9 mouse cellular contexts compared by ENCODE assay signal in genomic region chr11:112620916-112621315, GRCm38 (mm10).
DNase-seq lines count a peak whose midpoint lies in the region; ATAC-seq and TF ChIP-seq lines count a peak whose summit lies in the region.
"Had no signal": no experiment of that assay in that cellular context is flagged by ENCODE, and none has a peak within 500 bp of the region (broad histone marks: within the 10 kb centered on the region; RNA-seq: fewer than 3 reads in every experiment).

No protein-coding gene starts in this region.

- no peak for TF ChIP-seq CTCF in left cerebral cortex, adult 2 months (IDR thresholded peaks at IDR 0.05)

- TF ChIP-seq POLR2A in myocyte (IDR thresholded peaks at IDR 0.05; ENCODE audit: insufficient read length, low read depth), result peak; percentile 33

- H3K9me3 ChIP-seq in forebrain, embryonic 13.5 days (replicated peaks), result no peaks in the 10 kb centered on the region
- no peaks in the 10 kb centered on the region for H3K9me3 ChIP-seq in heart, embryonic 16.5 days (replicated peaks; ENCODE audit: control insufficient read depth, low read length)
- H3K9me3 ChIP-seq: liver, embryonic 13.5 days had no signal

- WGBS in forebrain, embryonic 13.5 days, result 19% methylated on average over 12 of the region's 12 CpGs
- WGBS in heart, embryonic 16.5 days, result 20% methylated on average over 12 of the region's 12 CpGs

- no peaks in the 10 kb centered on the region for H3K79me2 ChIP-seq in myocyte (ENCODE audit: control insufficient read depth, insufficient read depth)

- ATAC-seq in forebrain, embryonic 13.5 days, result peak; percentile 63
- ATAC-seq in heart, embryonic 16.5 days (replicated peaks; ENCODE audit: extremely low read depth, insufficient read depth, low FRiP score), result peak; percentile 59; the same call in 1 of the 2 replicates

- peak overlapping the region; percentile 46; the same call in 1 of the 2 replicates for H3K9ac ChIP-seq in forebrain, embryonic 13.5 days
- H3K9ac ChIP-seq in heart, embryonic 16.5 days (ENCODE audit: low read length), result peak overlapping the region; percentile 5; the same call in 1 of the 2 replicates
- H3K9ac ChIP-seq: liver, embryonic 13.5 days had no signal

- no peaks in the 10 kb centered on the region for H3K27me3 ChIP-seq in forebrain, embryonic 13.5 days
- H3K27me3 ChIP-seq in heart, embryonic 16.5 days (ENCODE audit: control insufficient read depth, insufficient read depth, low read length), result no peaks in the 10 kb centered on the region
- H3K27me3 ChIP-seq in myocyte (ENCODE audit: control insufficient read depth, insufficient read depth, insufficient read length), result no peaks in the 10 kb centered on the region
- H3K27me3 ChIP-seq: liver, embryonic 13.5 days had no signal

- no peak overlapping the region for H3K27ac ChIP-seq in forebrain, embryonic 13.5 days
- no peak overlapping the region for H3K27ac ChIP-seq in heart, embryonic 16.5 days (ENCODE audit: low read length)
- peak overlapping the region; percentile 66 for H3K27ac ChIP-seq in left cerebral cortex, adult 2 months
- H3K27ac ChIP-seq: liver, embryonic 13.5 days had no signal

- no peaks in the 10 kb centered on the region for H3K36me3 ChIP-seq in forebrain, embryonic 13.5 days (ENCODE audit: poor library complexity, severe bottlenecking)
- H3K36me3 ChIP-seq in heart, embryonic 16.5 days (ENCODE audit: control insufficient read depth, insufficient read depth), result no peaks in the 10 kb centered on the region
- no peaks in the 10 kb centered on the region for H3K36me3 ChIP-seq in myocyte (ENCODE audit: control insufficient read depth, insufficient read depth)
- H3K36me3 ChIP-seq: liver, embryonic 13.5 days had no signal

- H3K4me1 ChIP-seq in forebrain, embryonic 13.5 days, result peaks cover 17% of the 10 kb centered on the region
- no peaks in the 10 kb centered on the region for H3K4me1 ChIP-seq in heart, embryonic 16.5 days (ENCODE audit: control insufficient read depth, insufficient read depth, low read length)
- H3K4me1 ChIP-seq: liver, embryonic 13.5 days had no signal

- H3K4me3 ChIP-seq in forebrain, embryonic 13.5 days, result no peak overlapping the region
- H3K4me3 ChIP-seq in heart, embryonic 16.5 days (ENCODE audit: low read length), result no peak overlapping the region
- peak overlapping the region; percentile 32 for H3K4me3 ChIP-seq in left cerebral cortex, adult 2 months
- no peak overlapping the region for H3K4me3 ChIP-seq in myocyte
- H3K4me3 ChIP-seq: liver, embryonic 13.5 days had no signal

- intact Hi-C loops in left cerebral cortex, adult 2 months (cut with DNase I), result no loop called here

- peak overlapping the region; percentile 33 for H3K4me2 ChIP-seq in forebrain, embryonic 13.5 days
- H3K4me2 ChIP-seq in heart, embryonic 16.5 days (ENCODE audit: low read depth, low read length), result peak overlapping the region; percentile 28
- H3K4me2 ChIP-seq in myocyte (ENCODE audit: low read depth), result peak overlapping the region; percentile 85
- H3K4me2 ChIP-seq: liver, embryonic 13.5 days had no signal

- DNase-seq in urinary bladder, postnatal 14 days (ENCODE audit: low spot score), result peak; percentile 52
- no peak for DNase-seq in urinary bladder, adult 2 months (ENCODE audit: low spot score)
- peak; percentile 14 to 38 for DNase-seq in left cerebral cortex, adult 2 months (ENCODE audit: extremely low spot score in 1 of 2, low spot score in 2 of 2)
- DNase-seq in urinary bladder, postnatal 25 days (ENCODE audit: low spot score), result peak; percentile 22
- DNase-seq in spleen, adult 12 weeks (ENCODE audit: low spot score), result no peak
- DNase-seq: liver, embryonic 13.5 days had no signal

- H3ac ChIP-seq in myocyte (ENCODE audit: control insufficient read depth, insufficient read length), result no peak overlapping the region

TF ChIP-seq in myocyte, 11 proteins besides CTCF, POLR2A, EP300 and RAD21:
- no peak for TF ChIP-seq MAX (IDR thresholded peaks at IDR 0.05; ENCODE audit: low read depth)
- TF ChIP-seq MYOG (IDR thresholded peaks at IDR 0.05; ENCODE audit: control insufficient read depth in 1 of 3, insufficient read depth in 1 of 3, insufficient read length in 2 of 3, low read depth in 2 of 3), result peak in 1 of 3 experiments; percentile 5
- peak in 1 of 3 experiments; percentile 45 for TF ChIP-seq MYOD1 (IDR thresholded peaks at IDR 0.05; ENCODE audit: control insufficient read depth in 1 of 3, insufficient read length in 2 of 3, low read depth in 2 of 3)
- TF ChIP-seq USF1 (IDR thresholded peaks at IDR 0.05; ENCODE audit: low read depth), result no peak
- TF ChIP-seq CEBPB (IDR thresholded peaks at IDR 0.05; ENCODE audit: insufficient read depth, poor library complexity, severe bottlenecking), result no peak

Comparison
In these comparisons a context has a peak if more than half of its experiments do, and no peak if none do; other contexts are left out.
1. DNase-seq: peak in urinary bladder, postnatal 14 days (single experiment), left cerebral cortex, adult 2 months (2 of 2) and urinary bladder, postnatal 25 days (single experiment); none in urinary bladder, adult 2 months (single experiment) and spleen, adult 12 weeks (single experiment).
2. H3K4me2 ChIP-seq: peak in every context shown above with its lines; median percentile 85 in myocyte; 33 in forebrain, embryonic 13.5 days; 28 in heart, embryonic 16.5 days.